Mouse (Mus musculus) G1E (cell line): Measurements from ENCODE around the gene Wnk4. TPM values are rescaled to one million over a fixed set of nuclear protein-coding genes. Genes with fewer than 3 reads are reported as not detected.

Experiments used
- ATAC-seq: 2 replicates; pipeline ENCODE4 v1.8.0; 2016; ENCODE audit warnings: mild to moderate bottlenecking; ENCODE audit not compliant: insufficient number of reproducible peaks, poor library complexity, low FRiP score, severe bottlenecking; ENCODE audit errors: extremely low read depth
- DNase-seq: peaks from one replicate; pipeline ENCODE4 v3.0.0; 2012; ENCODE audit warnings: low spot score
- H3K27me3 ChIP-seq: 2 replicates; pipeline ENCODE4 v1.6.1; 2012; ENCODE audit warnings: mild to moderate bottlenecking, low read length, inconsistent platforms; ENCODE audit not compliant: insufficient read depth
- H3K36me3 ChIP-seq: replicated peaks from 2 replicates; pipeline ENCODE3; 2012; ENCODE audit warnings: mild to moderate bottlenecking, inconsistent platforms
- H3K4me1 ChIP-seq: 2 replicates; pipeline ENCODE4 v1.6.1; 2012; ENCODE audit warnings: low read depth, low read length, inconsistent platforms, mixed read lengths; ENCODE audit not compliant: insufficient read depth
- H3K4me3 ChIP-seq: 2 replicates; pipeline ENCODE4 v1.5.1; 2012; ENCODE audit warnings: low read depth, mild to moderate bottlenecking, inconsistent platforms, low read length, moderate library complexity, mixed read lengths
- H3K9me3 ChIP-seq: replicated peaks from 2 replicates; pipeline ENCODE4 v1.6.1; 2012; ENCODE audit warnings: inconsistent platforms
- CTCF ChIP-seq: IDR thresholded peaks from 2 replicates; pipeline ENCODE4 v1.5.1; 2012; ENCODE audit warnings: low read depth, low read length, inconsistent platforms, mixed read lengths
- GATA1 ChIP-seq: IDR thresholded peaks from 2 replicates; pipeline ENCODE4 v1.6.1; 2012; ENCODE audit warnings: borderline replicate concordance, low read length, inconsistent platforms, mixed read lengths
- GATA2 ChIP-seq: IDR thresholded peaks from 2 replicates; pipeline ENCODE4 v1.6.1; 2012; ENCODE audit warnings: low read depth, low read length, inconsistent platforms, borderline replicate concordance
- POLR2AphosphoS5 ChIP-seq: IDR thresholded peaks from 2 replicates; pipeline ENCODE4 v1.6.1; 2012; ENCODE audit warnings: low read depth, low read length, inconsistent platforms; ENCODE audit not compliant: insufficient replicate concordance
- TAL1 ChIP-seq: conservative IDR thresholded peaks from 2 replicates; pipeline ENCODE4 v1.6.1; 2012; ENCODE audit warnings: low read depth, low read length, inconsistent platforms, mixed read lengths
- polyA plus RNA-seq: library from polyadenylated mRNA; stranded (reverse); fragments of >175 nt; gene quantifications from 2 replicates; pipeline ENCODE4 v1.2.3, GENCODE M21; 2012
- total RNA-seq, 2 experiments: library from RNA; stranded (forward) in 1 of 2; stranded (reverse) in 1 of 2; fragments of 200-1000 nt in 1 of 2; fragments of >200 nt in 1 of 2; fragmentation: Nextera tagmentation in 1 of 2; gene quantifications; 2 replicates each; pipeline ENCODE4 v1.2.3; 2014 to 2017

Wnk4 gene
- total and polyA plus RNA-seq, 3 experiments: 4.2 to 45.0 (median 21.2) TPM

- ATAC-seq (no peak), DNase-seq (no peak)
- peaks cover 18% of the 10 kb centered on the region for H3K27me3 ChIP-seq
- no peak overlapping the region for H3K4me3 ChIP-seq
- H3K9me3 ChIP-seq: no peaks in the 10 kb centered on the region
- H3K4me1 ChIP-seq: peaks cover 50% of the 10 kb centered on the region
- H3K36me3 ChIP-seq: peaks cover 5% of the 10 kb centered on the region
- no peak for TF ChIP-seq GATA2
- TF ChIP-seq CTCF: no peak
- no peak for TF ChIP-seq POLR2AphosphoS5
- no peak for TF ChIP-seq TAL1
- no peak for TF ChIP-seq GATA1
Observed at GRCm38 (mm10) chr11:101224337-101224736, 36.0 kb upstream of the Wnk4 start.

- Histone ChIP-seq H3K36me3 (peaks cover 5% of the 10 kb centered on the region), H3K9me3 (no peaks in the 10 kb centered on the region), H3K4me3 (peak overlapping the region; percentile 91), H3K27me3 (peaks cover 29% of the 10 kb centered on the region), H3K4me1 (peaks cover 59% of the 10 kb centered on the region)
- ATAC-seq (no peak), DNase-seq (no peak)
- TF ChIP-seq TAL1 (no peak), GATA2 (no peak), CTCF (no peak), GATA1 (no peak), POLR2AphosphoS5 (no peak)
Observed at GRCm38 (mm10) chr11:101225331-101226064, 34.9 kb upstream of the Wnk4 start.

- Histone ChIP-seq H3K27me3 (peaks cover 36% of the 10 kb centered on the region), H3K4me1 (peaks cover 60% of the 10 kb centered on the region), H3K36me3 (peaks cover 5% of the 10 kb centered on the region), H3K9me3 (no peaks in the 10 kb centered on the region), H3K4me3 (peak within 1 kb of the TSS; percentile 91)
- peak; percentile 66 for ATAC-seq
- TF ChIP-seq TAL1 (no peak), POLR2AphosphoS5 (no peak), GATA1 (no peak), CTCF (no peak), GATA2 (no peak)
- DNase-seq: peak; percentile 87
Observed at GRCm38 (mm10) chr11:101226065-101226701, 34.2 kb upstream of the Wnk4 start, which contains the start of gene Ezh1. Gene Ezh1 (minus strand): TSS chr11:101226463.

GRCm38 (mm10) chr11:101229361-101229900, 30.9 kb upstream of the Wnk4 start:
- DNase-seq (no peak), ATAC-seq (no peak)
- Histone ChIP-seq H3K4me3 (no peak overlapping the region), H3K4me1 (peaks cover 71% of the 10 kb centered on the region), H3K27me3 (peaks cover 38% of the 10 kb centered on the region), H3K9me3 (no peaks in the 10 kb centered on the region), H3K36me3 (peaks cover 3% of the 10 kb centered on the region)
- no peak for TF ChIP-seq POLR2AphosphoS5
- TF ChIP-seq CTCF: no peak
- no peak for TF ChIP-seq TAL1
- no peak for TF ChIP-seq GATA1
- no peak for TF ChIP-seq GATA2

- Histone ChIP-seq H3K4me3 (no peak overlapping the region), H3K9me3 (no peaks in the 10 kb centered on the region), H3K27me3 (peaks cover 40% of the 10 kb centered on the region), H3K36me3 (no peaks in the 10 kb centered on the region), H3K4me1 (peaks cover 68% of the 10 kb centered on the region)
- no peak for DNase-seq
- no peak for ATAC-seq
- no peak for TF ChIP-seq POLR2AphosphoS5
- TF ChIP-seq CTCF: no peak
- TF ChIP-seq GATA2: no peak
- TF ChIP-seq GATA1: no peak
- TF ChIP-seq TAL1: no peak
Observed at GRCm38 (mm10) chr11:101230061-101230511, 30.3 kb upstream of the Wnk4 start.

- DNase-seq (no peak), ATAC-seq (no peak)
- H3K4me3 ChIP-seq: no peak overlapping the region
- TF ChIP-seq GATA2 (no peak), GATA1 (no peak), CTCF (no peak), POLR2AphosphoS5 (no peak), TAL1 (no peak)
- no peaks in the 10 kb centered on the region for H3K9me3 ChIP-seq
- H3K36me3 ChIP-seq: no peaks in the 10 kb centered on the region
- peaks cover 64% of the 10 kb centered on the region for H3K4me1 ChIP-seq
- peaks cover 40% of the 10 kb centered on the region for H3K27me3 ChIP-seq
Observed at GRCm38 (mm10) chr11:101230526-101230925, 29.8 kb upstream of the Wnk4 start.
